Mouse (Mus musculus): ENCODE measurements around the gene Wnt9a. TPM values are rescaled to one million over a fixed set of nuclear protein-coding genes. Genes with fewer than 3 reads are reported as not detected.
"Not testable (repeated sequence)": the region's sequence is repeated elsewhere in the genome, so short reads cannot be mapped to it uniquely, and the experiment has no call there.

Gene Wnt9a
- total RNA-seq, 2 experiments from 2014 or later: 6.0 to 6.2 TPM

DNA sequence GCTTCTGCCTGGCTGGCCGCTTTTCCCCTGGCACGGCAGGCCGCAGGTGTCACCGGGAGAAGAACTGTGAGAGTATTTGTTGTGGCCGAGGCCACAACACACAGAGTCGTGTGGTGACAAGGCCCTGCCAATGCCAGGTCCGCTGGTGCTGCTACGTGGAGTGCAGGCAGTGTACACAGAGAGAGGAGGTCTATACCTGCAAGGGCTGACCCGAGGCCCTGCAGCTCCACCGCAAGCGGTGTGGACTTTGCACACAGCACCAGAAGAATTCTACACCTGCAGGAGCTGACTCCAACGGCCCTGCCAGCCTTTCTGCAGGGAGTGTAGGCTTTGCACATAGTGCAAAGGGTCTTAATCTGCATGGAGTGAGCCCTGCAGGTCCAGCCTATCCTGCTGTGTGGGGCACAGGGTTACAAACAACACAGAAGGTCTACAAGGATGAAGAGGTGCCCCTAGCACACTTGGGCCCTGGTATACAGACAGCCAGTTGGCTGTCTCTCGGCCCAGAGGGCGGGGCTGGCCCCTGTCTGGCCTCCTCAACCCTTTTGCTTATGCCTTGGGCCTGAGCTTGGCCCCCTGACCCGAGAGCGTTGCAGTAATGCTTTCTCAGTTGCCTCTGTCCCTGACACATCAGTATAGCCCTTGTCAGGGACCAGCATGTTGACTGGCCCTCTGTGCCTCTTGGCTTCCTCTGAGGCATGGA lies 24.6 kb downstream of the Wnt9a start:
- DNase-seq: no peak
- intact Hi-C loops (cut with DNase I): no loop called here

DNA sequence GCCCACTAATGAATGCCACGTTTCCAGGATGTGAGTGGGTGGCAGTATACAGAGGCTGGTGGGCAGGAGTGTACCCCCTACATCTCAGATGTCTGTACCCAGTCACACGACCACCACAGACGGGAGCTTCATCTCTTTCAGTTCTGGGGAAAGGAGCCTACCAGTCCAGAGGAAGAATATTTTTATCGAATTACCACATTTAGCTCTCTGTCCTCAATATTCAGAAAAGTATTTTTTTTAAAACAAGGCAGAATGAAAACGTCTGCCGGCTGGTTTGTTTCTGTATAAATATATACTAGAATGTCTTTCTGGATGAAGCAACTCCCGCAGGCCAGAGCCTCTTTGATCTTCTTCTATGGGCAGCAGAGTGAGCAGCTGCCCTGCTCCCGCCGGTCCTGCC lies 26.2 kb downstream of the Wnt9a start:
- intact Hi-C loops (cut with DNase I): no loop called here
- DNase-seq: no peak

DNA sequence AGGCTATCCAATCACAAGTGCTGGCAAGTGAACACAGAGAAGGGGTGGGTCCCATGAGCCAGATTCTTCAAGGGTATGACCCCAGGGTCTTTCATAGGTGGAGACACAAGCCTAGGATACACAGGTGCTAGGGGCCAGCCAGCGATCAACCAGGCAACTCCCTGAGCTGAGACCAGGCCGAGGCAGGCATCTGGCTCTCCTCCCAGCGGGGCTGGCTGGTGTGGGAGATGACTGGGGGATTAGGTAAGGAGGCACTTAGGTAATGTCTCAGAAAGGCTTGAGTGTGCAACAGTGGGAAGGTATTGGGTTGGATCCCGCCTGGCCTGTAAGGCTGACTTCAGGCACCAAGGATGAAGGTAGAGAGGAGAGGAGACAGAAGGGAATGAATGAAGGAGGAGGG lies 28.4 kb downstream of the Wnt9a start:
- no peak for DNase-seq
- intact Hi-C loops (cut with DNase I): no loop called here

- no peak for DNase-seq
- intact Hi-C loops (cut with DNase I): no loop called here
Observed at GRCm38 (mm10) chr11:59335942-59336341, 29.2 kb downstream of the Wnt9a start.

DNA sequence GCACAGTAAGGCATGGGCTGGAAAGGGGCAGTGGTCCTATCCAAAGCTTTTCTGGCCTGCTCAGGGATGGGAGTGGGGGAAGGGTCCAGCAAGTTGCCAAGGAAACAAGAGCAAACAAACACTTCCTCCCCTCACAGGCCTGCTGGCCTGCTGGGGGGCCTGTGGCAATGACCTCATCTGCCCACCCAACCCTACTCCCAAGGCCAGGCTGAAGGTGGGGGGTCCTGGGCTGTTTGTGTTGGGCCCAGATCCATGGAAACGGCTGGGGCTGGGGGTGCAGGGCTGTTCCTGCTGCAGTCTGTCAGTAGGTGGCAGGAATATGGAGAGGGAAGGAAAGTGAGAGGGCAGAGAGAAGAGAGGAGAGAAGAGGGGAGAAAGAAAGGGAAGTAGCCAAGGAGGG lies 29.7 kb downstream of the Wnt9a start:
- intact Hi-C loops (cut with DNase I): no loop called here
- no peak for DNase-seq

DNA sequence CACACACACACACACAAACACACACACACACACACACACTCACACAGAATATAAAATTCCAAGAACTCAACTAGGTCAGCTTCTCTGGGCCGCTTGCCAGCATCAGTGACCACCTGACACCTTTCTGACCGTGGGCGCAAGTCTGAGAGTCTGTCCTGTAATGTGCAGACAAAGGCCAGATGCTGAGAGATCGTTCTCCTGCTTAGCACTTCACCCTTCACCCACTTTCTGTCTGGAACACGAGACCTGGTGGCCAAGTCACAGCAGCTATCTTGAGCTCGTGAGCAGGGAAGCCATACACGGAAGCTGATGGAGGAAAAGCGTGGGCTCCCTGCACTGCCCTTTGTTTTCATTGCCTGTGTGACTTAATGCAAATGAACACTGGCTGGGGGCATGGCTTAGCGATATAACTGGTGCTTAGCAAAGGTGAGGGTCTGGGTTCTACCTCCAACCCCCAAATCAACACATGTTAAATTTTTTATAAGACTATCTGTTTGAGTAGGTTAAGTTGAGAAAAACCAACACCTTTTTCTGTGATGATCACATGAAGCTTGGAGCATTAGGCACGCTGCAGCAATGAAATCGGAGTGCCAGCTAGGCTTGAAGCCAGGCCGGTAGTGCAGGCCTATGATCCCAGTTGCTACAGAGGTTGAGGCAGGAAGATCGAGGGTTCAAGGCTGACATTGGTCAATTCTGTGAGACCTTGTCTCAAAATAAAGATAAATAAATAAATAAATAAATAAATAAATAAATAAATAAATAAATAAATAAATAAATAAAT lies 31.4 kb downstream of the Wnt9a start:
- peak; percentile 20 to 34 for DNase-seq
- intact Hi-C loops (cut with DNase I): no loop called here

DNA sequence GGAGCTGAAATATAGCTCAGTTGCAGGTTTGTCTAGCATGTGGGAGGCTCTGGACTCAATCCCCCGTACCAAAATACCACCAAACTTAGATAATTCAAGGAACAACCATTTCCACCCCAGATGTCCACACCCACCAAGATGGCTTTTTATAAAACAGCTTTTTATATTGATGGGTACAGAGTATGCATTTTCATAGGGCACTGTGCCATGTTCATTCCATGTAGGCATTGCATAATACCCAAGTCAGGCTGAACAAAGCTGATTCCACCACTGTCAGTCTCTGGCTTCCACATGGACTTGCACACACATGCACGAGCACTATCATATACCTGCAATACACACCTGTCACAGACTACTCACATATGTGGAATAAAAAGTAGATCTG lies 32.0 kb downstream of the Wnt9a start:
- DNase-seq: no peak

GRCm38 (mm10) chr11:59342956-59343355 lies 36.2 kb downstream of the Wnt9a start:
- intact Hi-C loops (cut with DNase I): no loop called here
- DNase-seq: no peak

More for the DNA sequence above, 32.0 kb downstream of the Wnt9a start:
- intact Hi-C loops (cut with DNase I): no loop called here

DNA sequence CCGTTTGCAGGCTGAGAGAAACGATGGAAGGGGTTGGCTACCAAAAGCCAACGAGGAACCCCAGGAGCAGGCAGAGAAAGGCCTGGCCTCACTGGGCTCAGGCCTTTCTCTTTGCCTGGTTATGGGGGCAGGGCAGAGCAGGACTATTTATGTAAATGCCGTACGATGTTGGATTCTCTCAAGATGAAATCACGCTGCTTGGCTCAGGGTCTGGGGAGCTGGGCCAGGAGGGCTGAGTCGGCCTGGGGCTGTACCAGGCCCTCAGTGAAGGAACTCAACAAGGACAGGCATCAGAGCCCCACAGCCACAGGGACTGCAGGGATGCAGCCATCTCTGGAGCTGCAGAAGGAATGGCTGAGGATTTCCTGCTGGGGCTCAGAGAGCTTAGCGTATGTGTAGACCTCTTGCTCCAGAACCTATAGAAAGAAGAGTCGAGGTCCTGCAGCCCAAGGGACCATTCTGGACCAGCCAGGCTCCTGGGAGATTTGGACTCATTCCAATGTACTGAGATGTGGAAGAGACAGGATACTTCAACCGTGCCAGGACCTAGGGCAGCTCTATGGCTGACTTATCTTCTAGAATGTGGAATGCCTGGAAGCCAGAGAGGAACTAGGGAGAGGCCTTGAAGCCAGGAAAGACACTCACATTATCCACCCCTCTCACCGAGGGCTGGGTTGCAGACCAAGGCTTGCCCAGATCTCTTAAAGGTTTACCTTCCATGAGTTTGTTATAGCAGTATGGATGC lies 39.6 kb downstream of the Wnt9a start:
- DNase-seq: peak; percentile 61 to 63
- intact Hi-C loops (cut with DNase I): no loop called here

DNA sequence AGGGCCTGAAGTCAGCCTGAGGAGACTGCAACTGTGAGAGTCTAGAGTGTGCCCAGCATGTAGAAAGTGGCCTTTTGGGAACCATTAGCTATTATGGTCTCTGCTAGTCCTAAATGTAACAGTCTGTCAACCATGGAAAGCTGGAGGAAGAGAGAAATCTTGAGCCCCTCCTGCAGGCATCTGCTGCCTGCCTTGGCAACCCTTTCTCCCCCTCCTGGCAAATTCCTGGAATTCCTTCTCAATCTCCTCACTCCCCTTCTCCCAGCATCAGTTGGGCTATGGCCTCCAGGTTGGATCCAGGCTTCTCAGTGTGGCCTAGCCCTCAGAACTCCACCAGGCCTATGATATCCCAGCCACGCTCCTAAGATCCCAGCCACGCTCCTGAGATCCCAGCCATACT lies 43.6 kb downstream of the Wnt9a start:
- DNase-seq: no peak
- intact Hi-C loops (cut with DNase I): no loop called here

GRCm38 (mm10) chr11:59354793-59355192 lies 48.1 kb downstream of the Wnt9a start:
- intact Hi-C loops (cut with DNase I): no loop called here
- no peak for DNase-seq

DNA sequence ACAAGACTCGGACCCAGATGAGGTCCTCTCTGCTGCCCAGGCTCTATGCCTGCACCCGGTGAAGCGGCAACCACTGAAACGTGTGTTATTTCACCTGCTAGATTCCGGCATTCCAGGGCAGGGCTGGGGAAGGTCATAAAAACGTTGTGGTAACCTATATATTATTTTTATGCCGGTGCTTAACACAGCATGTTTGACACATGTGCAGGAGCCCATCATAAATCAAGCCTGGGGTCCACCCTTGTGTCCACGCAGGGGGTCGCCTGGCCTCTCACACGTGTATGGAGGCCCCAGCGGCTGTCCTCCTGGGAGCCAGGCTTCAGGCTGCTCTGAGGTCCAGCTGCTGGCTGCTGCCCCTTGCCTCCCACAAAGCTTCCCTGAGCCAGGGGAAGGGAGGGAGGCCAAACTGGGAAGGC lies 50.2 kb downstream of the Wnt9a start:
- DNase-seq: no peak
- intact Hi-C loops (cut with DNase I): no loop called here

GRCm38 (mm10) chr11:59361291-59361690 lies 54.6 kb downstream of the Wnt9a start:
- DNase-seq: no peak
- intact Hi-C loops (cut with DNase I): no loop called here

GRCm38 (mm10) chr11:59364007-59364406 lies 57.3 kb downstream of the Wnt9a start:
- intact Hi-C loops (cut with DNase I): no loop called here
- no peak for DNase-seq

DNA sequence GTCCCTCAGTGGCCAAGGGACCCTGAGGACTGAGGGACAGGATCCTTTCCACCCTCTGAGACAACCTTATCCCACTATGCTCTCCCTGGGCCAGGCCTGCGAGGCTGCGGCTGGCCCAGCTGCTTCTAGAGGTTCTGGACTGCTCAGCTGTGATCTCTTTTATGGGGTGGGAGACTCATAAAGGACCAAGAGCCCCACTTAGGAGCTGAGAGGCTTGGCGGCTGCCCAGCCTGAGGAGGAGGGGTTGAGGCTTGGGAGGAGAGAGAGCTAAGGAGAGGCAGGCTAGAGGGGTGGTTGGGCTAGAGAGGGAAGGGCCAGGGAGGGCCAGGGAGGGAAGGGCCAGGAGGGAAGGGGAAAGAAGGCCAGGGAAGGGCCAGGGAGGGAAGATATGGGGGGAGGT lies 57.7 kb downstream of the Wnt9a start:
- intact Hi-C loops (cut with DNase I): no loop called here
- DNase-seq: no peak

- intact Hi-C loops (cut with DNase I): loop anchor here (2.0 kb wide), 1 partner anchor 57 kb away; no protein-coding TSS in a partner anchor
Observed at GRCm38 (mm10) chr11:59366031-59366430, 59.3 kb downstream of the Wnt9a start.

DNA sequence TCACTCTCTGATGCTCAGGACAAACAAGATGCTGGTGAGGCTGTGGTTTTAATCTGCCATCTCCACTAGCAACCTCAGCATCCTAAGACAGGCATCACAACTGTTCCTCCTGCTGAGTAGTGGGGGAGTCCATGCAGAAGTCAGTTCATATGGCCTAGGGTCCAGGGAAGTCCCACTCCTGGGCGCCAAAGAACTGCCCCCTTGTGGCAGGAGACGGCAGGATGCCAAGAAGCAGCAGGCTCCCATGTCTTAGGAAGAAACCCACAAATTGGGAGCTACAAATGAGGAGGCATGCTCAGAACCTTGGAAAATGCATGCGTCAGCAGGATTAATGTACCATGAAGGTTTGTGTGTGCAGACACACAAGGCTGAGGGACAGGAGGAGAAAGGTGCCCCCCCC lies 59.9 kb downstream of the Wnt9a start:
- intact Hi-C loops (cut with DNase I): loop anchor here (2.0 kb wide), 1 partner anchor 58 kb away; no protein-coding TSS in a partner anchor
- DNase-seq: peak in 1 of 2 experiments; percentile 28

More at GRCm38 (mm10) chr11:59366031-59366430, 59.3 kb downstream of the Wnt9a start:
- DNase-seq: no peak

DNA sequence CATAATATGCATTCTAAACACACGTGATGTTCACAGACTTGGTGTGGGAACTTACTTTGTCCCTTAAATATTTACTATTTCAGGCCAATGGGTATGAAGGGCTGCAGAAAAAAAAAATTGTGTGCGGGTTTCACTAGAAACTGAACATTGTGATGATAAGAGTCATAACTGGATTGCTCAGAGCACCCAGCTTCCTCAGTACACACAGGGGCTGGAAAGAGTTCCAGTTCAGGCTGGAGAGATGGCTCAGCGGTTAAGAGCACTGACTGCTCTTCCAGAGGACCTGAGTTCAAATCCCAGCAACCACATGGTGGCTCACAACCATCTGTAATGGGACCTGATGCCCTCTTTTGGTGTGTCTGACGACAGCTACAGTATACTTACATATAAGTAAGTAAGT lies 61.2 kb downstream of the Wnt9a start:
- intact Hi-C loops (cut with DNase I): loop anchor here (2.0 kb wide), 1 partner anchor 59 kb away; no protein-coding TSS in a partner anchor
- DNase-seq: not testable (repeated sequence)

DNA sequence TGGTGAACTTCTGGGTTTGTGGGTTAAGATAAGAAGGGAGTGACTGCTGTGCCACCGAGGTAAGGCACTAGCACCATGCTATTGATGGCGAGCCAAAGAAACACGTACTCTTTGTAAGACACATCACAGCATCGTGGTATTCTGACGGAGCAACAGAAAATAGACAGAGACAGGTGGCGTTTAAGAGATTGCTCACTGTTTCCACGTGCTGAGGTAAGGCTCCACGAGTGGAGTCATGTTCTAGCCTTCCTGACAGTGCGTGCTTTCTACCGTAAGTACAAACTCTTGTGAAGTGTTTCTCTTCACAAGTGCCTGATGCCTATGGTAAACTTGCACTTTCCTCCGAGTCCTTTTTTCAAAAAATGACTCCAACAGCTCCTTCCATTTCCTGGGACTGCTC lies 63.1 kb downstream of the Wnt9a start:
- intact Hi-C loops (cut with DNase I): no loop called here
- no peak for DNase-seq

DNA sequence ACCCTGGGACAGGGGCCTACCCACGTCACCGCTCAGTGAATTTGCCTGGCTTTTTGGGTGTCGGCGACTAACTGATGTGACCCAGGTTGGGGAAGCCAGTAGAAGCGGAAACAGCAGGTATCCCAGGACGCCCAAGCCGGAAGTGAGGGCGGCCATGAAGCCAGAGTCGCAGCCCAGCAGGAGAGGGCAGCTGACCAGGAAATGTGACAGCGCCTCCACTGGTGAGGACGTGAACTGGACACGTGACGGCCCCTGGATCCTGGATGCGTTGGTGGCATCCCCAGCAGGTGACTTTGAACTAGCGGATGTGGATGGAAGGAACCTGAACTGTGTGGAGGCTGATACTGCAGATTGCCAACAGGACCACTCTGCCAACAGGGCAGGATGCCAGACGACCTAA lies 68.7 kb downstream of the Wnt9a start, which contains the start of gene Prss38:
Prss38 (minus strand) TSS at position 183 of the 400 bp plus-strand sequence.
- no peak for DNase-seq
- intact Hi-C loops (cut with DNase I): no loop called here

- DNase-seq: no peak
- intact Hi-C loops (cut with DNase I): no loop called here
Observed at GRCm38 (mm10) chr11:59377999-59378398, 71.3 kb downstream of the Wnt9a start.

Data from heart, postnatal 36 days (tissue).